Mouse (Mus musculus) mature B cell (primary cell): Measurements from ENCODE around the gene Acsm1.
"Not testable (repeated sequence)": the region's sequence is repeated elsewhere in the genome, so short reads cannot be mapped to it uniquely, and the experiment has no call there.

Source experiments
- in situ Hi-C: fragments of 300-500 bp; cut with MboI; formaldehyde crosslinking; loops from 2 replicates; pipeline ENCODE4 v1.14.3; 2019

Acsm1 gene

DNA sequence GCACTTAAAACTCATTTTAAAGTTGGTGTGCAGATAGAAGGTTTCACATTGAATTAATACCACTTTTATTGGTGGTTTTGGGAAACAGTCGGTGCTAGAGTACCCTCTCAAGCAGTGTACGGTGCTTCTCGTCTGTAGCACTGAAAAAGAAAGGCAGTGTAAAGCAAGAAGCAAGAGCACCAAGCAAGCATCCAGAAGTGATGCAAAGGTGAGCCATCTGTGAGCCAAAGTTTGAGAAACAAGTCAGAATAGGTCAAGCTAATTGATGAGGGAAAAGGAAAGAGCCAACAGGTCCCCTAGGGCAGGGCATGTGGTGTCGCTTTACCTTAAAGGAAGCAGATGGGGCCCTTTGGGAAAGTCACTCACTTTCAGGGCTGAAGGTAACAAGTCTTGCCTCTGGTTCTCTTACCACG, at the start of gene Acsm1:
Acsm1 (plus strand) TSS at position 363 of the 413 bp plus-strand sequence.
- in situ Hi-C loops = no loop called here

DNA sequence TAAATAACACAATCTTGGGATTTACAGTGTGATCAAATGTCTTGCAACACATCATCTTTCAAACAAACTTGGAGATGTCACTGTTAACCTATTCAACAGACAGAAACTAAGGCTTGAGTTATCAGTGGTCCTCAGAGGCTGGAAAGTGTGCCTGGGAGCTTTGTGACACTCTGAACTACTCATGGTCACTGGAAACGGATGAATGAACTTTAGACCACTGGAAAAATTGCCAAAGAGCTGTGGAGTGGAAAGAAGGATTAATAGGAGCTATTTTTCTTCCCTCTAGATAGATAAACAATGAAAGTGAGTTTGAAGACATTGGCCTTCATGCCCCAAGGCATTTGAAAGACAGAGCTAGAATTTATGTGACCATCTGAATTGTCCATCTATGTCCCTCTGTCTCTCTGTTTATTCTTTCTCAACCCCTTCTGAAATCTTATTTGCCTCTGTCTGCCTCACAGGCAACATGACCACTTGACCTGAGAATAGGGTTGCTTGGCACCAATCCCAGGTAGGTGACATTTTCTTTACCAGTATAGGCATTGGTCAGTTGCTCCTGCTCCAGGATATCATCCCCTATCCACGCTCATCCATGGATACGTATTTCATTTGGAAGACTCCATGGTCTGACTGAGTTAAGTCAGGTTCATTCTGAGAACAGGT, 46.9 kb upstream of the Acsm1 start:
- in situ Hi-C loops = no loop called here

DNA sequence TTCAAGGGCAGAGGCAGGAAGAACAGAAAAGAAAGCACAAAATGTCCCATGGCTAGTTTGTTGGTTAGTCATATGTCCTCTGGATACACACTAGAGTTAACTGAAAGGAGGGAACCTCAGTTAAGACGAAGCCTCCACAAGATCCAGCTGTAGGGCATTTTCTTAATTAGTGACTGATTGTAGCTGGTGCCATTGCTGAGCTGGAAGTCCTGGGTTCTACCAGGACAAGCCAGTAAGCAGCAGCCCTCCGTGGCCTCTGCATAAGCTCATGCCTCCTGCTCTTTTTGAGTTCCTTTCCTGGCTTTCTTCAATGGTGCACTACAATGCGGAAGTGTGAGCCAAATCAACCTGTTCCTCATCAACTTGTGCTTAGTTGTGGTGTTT, 46.4 kb upstream of the Acsm1 start:
- in situ Hi-C loops = no loop called here

DNA sequence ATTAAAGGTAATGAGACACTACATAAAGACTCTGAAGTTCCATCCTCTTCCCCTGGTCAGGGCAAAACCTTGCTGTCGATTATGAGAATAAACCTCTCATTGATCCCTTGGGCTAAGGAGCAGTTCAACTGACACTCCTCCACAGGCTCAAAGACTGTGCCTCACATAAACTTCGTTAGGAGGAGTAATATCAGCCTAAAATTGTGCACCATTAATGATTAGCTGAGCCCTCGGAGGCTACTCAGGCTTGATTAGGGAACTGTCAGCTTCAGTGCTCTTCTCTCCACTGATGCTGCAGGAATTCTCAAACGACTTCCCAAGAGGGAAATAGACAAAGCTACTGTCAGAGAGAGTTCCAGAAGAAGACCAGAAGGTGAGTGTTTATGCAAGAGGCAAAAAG, 45.4 kb upstream of the Acsm1 start:
- in situ Hi-C loops = no loop called here

DNA sequence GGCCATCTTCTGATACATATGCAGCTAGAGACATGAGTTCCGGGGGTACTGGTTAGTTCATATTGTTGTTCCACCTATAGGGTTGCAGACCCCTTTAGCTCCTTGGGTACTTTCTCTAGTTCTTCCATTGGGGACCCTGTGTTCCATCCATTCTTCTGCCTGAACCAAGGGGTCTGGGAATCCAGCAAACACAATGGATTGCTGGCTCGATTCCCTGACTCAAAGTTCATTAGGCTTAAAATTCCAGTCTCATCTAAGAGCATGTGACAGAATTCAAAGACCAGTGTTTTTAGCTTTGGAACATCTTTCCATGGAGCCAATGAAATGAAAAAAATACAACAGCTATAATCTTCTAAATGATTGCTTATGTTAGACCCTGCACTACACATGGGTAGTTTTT, 44.4 kb upstream of the Acsm1 start:
- in situ Hi-C loops = not testable (repeated sequence)

DNA sequence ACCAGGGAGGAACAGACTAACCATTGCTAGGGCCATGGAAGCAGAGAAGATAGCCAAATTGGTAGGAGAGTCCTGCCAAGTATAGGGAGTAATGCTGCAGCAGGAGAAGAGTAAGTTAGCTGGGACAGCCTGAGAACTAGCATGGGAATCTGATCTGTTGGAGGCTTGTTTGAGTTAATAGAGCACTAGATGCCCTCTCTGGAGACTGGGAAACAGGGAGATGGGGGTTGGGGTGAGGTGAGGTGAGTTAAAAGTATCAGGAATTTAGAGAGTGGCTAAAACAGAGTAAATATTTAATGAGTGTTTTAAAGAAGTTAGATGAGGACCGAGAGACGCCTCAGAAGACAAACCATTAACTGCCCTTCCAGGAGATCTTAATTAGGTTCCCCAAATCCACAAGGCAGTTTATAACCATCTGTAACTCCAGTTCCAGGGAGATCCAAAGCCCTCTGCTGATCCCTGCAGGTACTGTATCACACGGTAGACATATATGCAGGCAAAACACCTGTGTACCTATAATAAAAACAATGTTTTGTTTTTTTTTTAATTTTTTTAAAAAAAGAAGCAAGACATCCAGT, 12.2 kb upstream of the Acsm1 start:
- in situ Hi-C loops = no loop called here

DNA sequence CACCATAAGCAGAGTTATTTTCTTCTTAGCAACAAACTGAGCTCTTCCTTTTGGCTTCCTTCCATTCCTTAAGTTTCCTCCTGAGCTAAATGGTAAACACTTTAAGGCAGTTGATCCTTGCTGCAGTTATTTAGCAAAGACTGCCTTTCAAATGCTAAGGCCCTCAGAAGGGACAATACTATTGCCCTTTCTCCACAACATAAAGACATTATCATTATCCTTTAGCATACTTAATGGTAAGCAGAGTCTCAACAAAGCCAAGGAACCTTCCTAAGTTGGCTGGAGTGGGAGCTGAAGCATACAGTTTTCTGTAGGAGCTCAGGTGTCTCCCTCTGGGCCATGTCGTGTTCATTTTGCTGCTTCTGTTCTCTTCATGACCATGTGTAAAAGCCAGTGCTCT, 11.5 kb upstream of the Acsm1 start:
- in situ Hi-C loops = no loop called here

DNA sequence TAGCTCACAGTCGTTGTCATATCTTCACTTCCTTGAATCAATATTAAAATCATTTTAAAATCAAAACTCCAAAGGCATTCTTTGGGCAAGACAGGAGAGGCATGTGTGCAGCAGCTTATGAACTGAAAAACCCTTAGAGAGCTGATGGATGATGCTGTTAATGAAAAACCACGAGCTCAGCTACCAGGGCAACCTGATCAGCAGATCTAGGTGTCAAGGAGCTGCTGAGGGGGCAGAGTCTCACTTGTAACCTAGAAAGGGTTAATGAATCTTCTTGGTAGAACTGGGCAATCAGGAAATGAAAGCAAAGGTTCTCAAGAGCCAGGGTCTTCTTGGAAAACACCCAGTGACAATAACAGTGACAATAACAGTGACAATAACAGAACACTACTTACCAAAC, 10.3 kb upstream of the Acsm1 start:
- in situ Hi-C loops = no loop called here

DNA sequence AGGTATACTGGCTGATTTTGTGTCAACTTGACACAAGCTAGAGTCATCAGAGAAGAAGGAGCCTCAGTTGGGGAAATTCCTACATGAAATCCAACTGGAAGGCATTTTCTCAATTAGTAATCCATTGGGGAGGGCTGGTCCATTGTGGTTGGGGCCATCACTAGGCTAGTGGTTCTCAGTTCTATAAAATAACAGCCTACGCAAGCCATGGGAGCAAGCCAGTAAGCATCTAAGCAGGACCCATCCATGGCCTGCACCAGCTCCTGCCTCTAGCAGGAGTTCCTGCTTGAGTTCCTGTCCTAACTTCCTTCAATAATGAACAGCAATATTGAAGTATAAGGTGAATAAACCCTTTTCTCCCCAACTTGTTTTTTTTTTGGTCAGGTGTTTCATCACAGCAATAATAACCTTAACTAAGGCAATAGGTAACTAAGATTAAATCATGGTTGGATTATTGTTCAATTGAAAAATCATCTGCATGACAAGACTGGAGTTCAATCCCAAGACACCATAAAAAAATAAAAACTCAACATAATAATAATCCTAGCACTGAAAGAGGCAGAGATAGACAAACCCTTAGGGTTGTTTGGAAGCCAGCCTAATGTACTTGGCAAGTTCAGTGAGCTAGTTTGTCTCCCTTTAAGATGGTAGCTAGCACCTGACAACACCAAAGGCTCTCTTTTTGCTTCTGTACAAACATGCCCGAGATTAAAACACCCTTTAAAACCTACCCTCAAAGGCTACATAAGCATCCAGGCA, 5.5 kb upstream of the Acsm1 start:
- in situ Hi-C loops = no loop called here

DNA sequence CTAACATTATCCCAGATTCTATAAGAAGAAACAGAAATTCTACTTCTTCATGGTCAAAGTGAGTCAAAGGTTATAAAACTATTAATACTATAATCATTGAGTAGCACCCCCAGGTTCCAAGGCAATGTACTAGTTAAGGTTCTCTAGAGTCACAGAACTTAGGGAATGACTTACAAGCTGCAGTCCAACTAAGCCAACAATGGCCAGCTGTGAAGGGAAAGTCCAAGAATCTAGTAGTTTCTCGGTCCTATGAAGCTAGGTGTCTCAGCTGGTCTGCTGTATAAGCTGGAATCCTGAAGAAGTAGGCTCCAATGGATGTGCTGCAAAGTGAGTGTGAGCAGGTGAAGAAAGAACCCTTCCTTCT, 4.9 kb upstream of the Acsm1 start:
- in situ Hi-C loops = no loop called here

DNA sequence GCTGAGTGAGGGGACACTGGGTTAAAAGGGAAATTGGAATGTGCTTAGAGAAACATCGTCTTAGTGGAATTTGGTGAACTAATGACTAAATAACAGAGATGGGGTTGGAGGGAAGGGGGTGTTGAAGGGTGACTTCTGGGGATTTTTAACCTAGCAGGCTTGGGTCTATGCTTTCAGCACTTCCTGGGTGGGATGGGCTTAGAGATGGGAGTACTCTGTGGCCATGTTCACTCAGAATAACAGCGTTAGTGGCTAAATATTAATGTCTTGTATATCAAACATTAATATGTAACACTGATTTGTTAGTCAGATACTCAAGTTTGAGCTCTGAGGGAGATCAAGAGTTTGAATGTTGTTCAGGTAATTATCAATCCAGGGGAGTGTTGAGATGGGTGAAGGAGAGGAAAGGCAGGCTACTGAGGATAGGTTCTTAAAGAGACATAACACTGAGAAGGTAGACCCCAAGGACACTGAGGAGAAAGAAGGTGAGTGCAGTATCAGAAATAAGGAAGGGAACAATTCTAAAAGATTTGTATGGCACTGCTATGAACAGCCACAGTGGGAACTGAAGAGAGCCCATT, 1.8 kb upstream of the Acsm1 start:
- in situ Hi-C loops = no loop called here

DNA sequence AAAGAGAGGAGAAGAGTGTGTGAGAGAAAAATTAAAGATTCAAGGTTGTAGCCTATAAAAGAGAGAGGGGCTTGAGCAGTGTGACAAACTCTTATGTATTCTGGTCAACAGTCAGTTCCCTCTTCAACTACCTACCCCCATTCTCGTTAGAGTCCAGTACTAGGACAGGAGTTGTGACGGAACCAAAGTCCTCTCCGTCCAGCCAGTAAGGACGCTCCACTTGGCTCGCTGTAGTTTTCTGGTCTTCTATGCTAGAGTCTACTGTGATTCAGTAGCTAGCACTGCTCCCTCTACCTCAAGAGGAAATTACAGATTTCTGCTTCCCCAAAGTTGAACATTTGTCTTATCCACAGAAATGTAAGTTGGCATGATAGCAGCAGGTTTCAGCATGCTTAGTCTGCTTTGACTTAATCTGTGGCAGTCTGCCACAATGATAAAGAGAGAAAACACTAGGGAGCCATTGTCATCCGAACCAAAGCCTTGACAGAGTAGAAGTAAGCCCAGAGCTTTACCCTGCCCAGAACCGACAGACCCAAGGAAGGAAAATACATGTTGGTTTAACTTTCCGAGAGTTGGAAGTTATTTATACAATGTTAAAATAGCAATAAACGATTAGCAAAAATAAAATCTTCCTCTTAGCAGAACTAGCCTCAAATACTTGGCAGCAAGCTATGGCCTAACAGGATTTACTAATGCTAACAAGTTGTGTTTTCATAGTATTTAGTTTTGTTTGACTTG, 731 bp upstream of the Acsm1 start:
- in situ Hi-C loops = no loop called here

DNA sequence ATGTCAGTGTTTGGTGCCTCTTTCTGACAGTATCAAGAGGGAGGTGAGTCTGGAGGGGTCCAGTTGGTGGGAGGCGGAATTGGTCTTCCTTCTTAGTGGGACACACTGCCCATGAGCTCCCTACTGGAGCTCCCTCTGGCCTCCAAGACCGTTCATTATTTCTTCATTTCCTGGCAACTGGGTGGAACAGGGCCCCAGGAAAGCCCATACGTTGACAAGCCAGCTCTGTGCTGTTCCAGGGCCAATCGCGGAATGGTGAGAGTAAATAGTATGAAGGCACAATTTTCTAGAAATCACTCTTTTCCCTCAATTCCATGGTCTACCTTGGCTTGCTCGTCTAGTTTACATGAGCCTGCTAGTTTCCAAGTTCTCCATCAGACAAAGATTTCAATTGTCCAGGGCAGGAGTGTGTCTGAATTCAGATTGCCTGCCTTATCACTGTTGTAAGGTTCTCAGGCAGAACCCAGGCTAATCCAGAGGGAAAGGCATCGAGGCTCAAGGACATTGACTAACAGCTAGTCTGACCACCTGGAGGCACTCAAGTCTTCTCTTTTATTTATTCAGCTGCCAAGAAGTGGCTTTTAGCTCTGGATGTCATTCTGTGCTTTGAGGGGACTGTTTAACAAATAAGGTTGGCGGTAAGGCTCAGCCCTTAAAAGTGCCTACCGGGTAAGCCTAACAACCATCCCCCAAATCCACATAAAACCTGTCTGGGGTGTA, 1.1 kb downstream of the Acsm1 start:
- in situ Hi-C loops = no loop called here

DNA sequence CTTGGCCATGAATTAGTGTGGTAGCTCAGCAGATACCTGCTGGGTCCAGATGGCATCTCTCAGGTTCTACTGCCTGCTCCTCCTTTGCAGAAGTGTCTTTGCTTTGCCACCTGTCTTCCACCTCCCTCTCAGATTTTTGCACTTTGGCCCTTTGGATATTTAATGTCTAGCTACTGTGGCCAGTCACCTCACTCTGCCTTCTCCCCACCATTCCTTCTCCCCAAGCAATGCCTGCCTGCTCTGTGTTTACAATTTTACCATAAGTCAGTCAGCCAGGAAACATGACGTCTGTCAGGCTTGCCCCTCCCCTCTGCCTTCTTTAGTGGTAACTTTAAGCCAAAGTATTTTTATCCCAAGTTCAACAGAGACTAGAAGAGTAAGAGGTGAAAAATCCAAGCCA, 9.7 kb downstream of the Acsm1 start:
- in situ Hi-C loops = no loop called here

DNA sequence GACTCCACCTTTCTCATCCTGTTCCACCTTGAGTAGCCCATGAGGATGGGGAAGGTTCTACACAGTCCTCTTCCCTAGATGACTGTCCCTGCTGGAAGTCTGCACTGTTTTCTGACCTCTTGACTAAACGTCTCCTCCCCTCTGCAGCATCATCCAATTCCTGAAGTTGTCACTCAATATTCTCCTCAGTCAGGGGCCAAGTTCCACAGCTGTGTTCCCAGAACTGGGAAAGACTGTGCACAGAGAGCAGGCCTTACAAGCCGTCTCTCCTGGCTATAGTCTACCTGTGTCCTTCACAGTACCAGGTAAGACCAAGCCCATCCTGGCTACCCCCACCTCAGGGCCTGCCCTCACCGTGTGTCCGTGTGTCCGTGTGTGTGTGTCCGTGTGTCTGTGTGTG, 10.8 kb downstream of the Acsm1 start:
- in situ Hi-C loops = no loop called here

DNA sequence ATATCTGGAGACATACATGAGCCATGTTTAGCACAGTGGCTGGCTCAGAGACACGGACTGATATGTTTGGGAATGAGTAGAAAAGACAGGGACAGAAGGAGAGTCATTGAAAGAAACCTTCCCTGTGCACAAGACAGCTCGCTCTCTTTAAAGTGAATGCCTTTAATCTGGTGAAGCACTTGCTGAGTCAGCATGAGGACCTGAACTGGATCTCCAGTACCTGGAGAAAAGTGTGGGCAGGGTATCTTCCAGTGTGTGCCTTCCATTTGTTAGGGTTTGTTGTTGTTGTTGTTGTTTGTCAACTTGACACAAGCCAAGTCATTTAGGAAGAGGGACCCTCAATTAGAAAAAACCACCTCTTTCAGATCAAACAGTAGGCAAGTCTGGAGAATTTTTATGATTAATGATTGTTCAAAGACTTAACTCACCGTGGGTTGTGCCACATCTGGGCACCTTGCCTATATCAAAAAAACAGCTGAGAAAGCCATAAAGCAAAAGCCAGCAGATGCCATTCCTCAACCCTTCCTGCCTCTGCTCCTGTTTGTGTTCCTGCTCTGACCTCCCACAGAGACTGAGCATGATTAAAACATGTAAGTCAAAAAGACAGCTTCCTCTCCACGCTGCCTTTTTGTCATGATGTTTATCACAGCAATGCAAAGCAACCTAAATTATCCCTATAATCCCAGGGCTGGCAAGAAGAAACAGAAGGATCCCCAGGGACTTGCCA, 11.5 kb downstream of the Acsm1 start:
- in situ Hi-C loops = no loop called here

DNA sequence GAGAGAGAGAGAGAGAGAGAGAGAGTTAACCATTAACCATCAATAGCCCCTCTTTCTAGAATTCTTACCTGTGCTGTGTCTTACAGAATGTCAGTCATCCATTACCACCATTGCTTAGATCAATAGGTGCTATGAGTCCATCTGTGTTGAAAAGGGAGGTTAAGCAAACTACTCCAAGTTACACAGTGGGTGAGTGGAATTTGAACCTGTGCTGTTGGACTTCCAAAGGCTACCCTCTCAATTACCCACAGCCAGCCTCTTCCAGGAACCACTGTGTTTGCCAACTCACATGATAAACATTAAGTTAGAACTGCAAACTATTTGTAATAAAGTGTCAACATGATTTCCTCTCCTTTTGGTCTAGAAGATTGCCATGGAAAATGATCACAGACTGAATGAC, 13.3 kb downstream of the Acsm1 start:
- in situ Hi-C loops = no loop called here

DNA sequence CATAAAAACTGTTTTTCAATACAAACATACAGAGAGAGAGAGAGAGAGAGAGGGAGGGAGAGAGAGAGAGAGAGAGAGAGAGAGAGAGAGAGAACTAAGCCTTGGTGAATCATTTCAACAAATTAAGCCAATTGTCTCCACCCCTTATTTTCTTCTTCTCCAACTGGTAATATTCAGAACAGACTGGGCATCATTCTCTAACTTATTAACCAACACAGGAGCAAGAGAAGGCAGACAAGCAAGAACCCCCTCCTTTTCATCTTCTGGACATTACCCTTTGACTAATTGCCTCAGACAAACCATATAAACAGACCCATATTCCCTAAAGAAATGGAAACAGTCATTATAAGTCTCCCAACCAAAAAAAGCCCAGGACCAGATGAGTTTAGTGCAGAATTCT, 31.9 kb downstream of the Acsm1 start:
- in situ Hi-C loops = no loop called here

DNA sequence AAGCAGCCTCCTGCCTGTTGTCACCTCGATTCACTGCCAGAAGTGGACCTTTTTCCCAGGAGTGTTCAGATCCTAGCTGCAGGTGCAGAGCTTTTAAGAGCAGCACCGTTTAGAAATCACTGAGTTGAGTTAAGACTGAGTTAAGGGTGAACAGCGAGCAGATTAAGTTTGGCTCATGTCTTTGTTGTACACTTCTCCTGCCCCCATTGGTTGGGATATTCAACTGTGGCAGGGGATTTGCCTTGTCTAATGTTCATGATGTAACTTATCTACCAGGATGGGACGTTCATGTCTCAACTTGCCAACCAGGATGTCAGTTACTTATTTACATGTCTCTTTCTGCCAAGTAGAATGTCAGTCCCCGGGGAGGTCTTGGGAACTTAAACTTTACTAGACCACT, 35.5 kb downstream of the Acsm1 start:
- in situ Hi-C loops = no loop called here

DNA sequence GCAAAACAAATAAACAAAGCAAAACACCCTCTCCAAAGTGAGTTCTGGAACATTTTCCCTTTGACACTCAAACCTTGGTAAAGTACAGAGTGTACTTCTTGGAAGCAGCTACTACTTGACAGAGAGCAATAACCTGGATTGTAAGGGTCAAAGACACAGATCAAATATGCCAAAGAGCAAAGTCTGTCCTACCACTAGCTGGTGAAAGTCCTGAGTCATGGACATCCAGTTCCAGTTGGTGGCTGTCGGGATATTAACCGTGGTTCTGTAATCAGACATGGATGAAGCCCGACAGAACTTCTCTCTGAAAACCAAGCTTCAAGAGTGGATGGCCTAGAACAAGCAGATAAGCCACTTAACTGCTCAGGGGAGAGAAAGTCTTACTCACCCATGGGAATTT, 61.1 kb downstream of the Acsm1 start:
- in situ Hi-C loops = no loop called here

DNA sequence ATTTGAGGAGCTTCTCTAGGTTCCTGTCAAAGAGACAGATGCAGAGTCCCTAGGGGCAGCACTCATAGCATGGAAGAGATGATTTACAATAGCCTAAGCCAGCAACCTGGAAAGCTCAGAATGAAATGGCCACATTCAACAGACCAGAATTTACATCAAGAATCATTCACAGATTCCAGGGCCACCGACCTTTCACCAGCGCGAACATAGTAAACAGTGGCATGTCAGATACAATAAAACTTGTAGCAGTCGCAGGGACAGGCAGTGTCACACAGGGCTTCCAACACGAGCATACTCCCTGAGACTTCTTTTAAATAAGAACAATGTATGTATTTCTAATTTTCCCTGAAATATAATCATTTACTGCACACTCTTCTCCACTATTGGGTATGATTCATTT, 63.6 kb downstream of the Acsm1 start:
- in situ Hi-C loops = no loop called here
